Mouse (Mus musculus): ENCODE results near the gene Fam216a. TPM values are rescaled to one million over a fixed set of nuclear protein-coding genes. Genes with fewer than 3 reads are reported as not detected.

The Fam216a gene
- polyA plus RNA-seq (2015; fragmentation: Illumina TruSeq; extraction: RNeasy Lipid Tissue Mini Kit (QIAGEN cat#74804); ENCODE audit: insufficient read depth, low read depth, low replicate concordance): 3.3 TPM

GRCm38 (mm10) chr5:122372192-122372769, at the start of gene Fam216a:
Fam216a (minus strand) TSS chr5:122372364.

GRCm38 (mm10) chr5:122421271-122422068, 49.3 kb upstream of the Fam216a start, which contains the start of gene Anapc7:
Anapc7 (plus strand) TSS chr5:122421693.

GRCm38 (mm10) chr5:122391786-122392180, 19.6 kb upstream of the Fam216a start, which contains the start of gene Arpc3:
Arpc3 (plus strand) TSS chr5:122391878.

GRCm38 (mm10) chr5:122371591-122372191, 473 bp downstream of the Fam216a start, which contains the start of gene Gpn3:
Gpn3 (plus strand) TSS chr5:122371876.

GRCm38 (mm10) chr5:122353807-122354491, 18.2 kb downstream of the Fam216a start, which contains the start of the genes Rad9b and Vps29:
Rad9b (minus strand) TSS chr5:122354233.
Vps29 (plus strand) TSS chr5:122354369.

Other genes with a start within 250 kb of the Fam216a start
- gene Ccdc63, start 231.5 kb downstream of the Fam216a start, polyA plus RNA-seq (2015; fragmentation: Illumina TruSeq; extraction: RNeasy Lipid Tissue Mini Kit (QIAGEN cat#74804); ENCODE audit: insufficient read depth, low read depth, low replicate concordance): not detected
- gene Ppp1cc, start 214.1 kb downstream of the Fam216a start, polyA plus RNA-seq (2015; fragmentation: Illumina TruSeq; extraction: RNeasy Lipid Tissue Mini Kit (QIAGEN cat#74804); ENCODE audit: insufficient read depth, low read depth, low replicate concordance): 33.8 TPM
- gene Hvcn1, start 165.6 kb downstream of the Fam216a start, polyA plus RNA-seq (2015; fragmentation: Illumina TruSeq; extraction: RNeasy Lipid Tissue Mini Kit (QIAGEN cat#74804); ENCODE audit: insufficient read depth, low read depth, low replicate concordance): 1.2 TPM
- gene Tctn1, start 107.9 kb downstream of the Fam216a start, polyA plus RNA-seq (2015; fragmentation: Illumina TruSeq; extraction: RNeasy Lipid Tissue Mini Kit (QIAGEN cat#74804); ENCODE audit: insufficient read depth, low read depth, low replicate concordance): 4.2 TPM
- 4.4 TPM for gene Pptc7, start 88.0 kb downstream of the Fam216a start, polyA plus RNA-seq (2015; fragmentation: Illumina TruSeq; extraction: RNeasy Lipid Tissue Mini Kit (QIAGEN cat#74804); ENCODE audit: insufficient read depth, low read depth, low replicate concordance)
- 2.9 TPM for gene Rad9b, start 18.1 kb downstream of the Fam216a start, polyA plus RNA-seq (2015; fragmentation: Illumina TruSeq; extraction: RNeasy Lipid Tissue Mini Kit (QIAGEN cat#74804); ENCODE audit: insufficient read depth, low read depth, low replicate concordance)
- 18.9 TPM for gene Vps29, start 18.0 kb downstream of the Fam216a start, polyA plus RNA-seq (2015; fragmentation: Illumina TruSeq; extraction: RNeasy Lipid Tissue Mini Kit (QIAGEN cat#74804); ENCODE audit: insufficient read depth, low read depth, low replicate concordance)
- gene Gpn3, start 488 bp downstream of the Fam216a start, polyA plus RNA-seq (2015; fragmentation: Illumina TruSeq; extraction: RNeasy Lipid Tissue Mini Kit (QIAGEN cat#74804); ENCODE audit: insufficient read depth, low read depth, low replicate concordance): 4.8 TPM
- gene Arpc3, start 19.5 kb upstream of the Fam216a start, polyA plus RNA-seq (2015; fragmentation: Illumina TruSeq; extraction: RNeasy Lipid Tissue Mini Kit (QIAGEN cat#74804); ENCODE audit: insufficient read depth, low read depth, low replicate concordance): 50.4 TPM
- gene Anapc7, start 49.3 kb upstream of the Fam216a start, polyA plus RNA-seq (2015; fragmentation: Illumina TruSeq; extraction: RNeasy Lipid Tissue Mini Kit (QIAGEN cat#74804); ENCODE audit: insufficient read depth, low read depth, low replicate concordance): 3.8 TPM
- gene Atp2a2, start 129.9 kb upstream of the Fam216a start, polyA plus RNA-seq (2015; fragmentation: Illumina TruSeq; extraction: RNeasy Lipid Tissue Mini Kit (QIAGEN cat#74804); ENCODE audit: insufficient read depth, low read depth, low replicate concordance): 41.6 TPM
- gene Ift81, start 242.2 kb upstream of the Fam216a start, polyA plus RNA-seq (2015; fragmentation: Illumina TruSeq; extraction: RNeasy Lipid Tissue Mini Kit (QIAGEN cat#74804); ENCODE audit: insufficient read depth, low read depth, low replicate concordance): 4.4 TPM

All from pancreas, adult 10 weeks (tissue).